Mouse (Mus musculus) G1E-ER4 (cell line): ENCODE results near the gene Mapkbp1. TPM values are rescaled to one million over a fixed set of nuclear protein-coding genes. Genes with fewer than 3 reads are reported as not detected.

Experiments used
- GATA1 ChIP-seq: IDR thresholded peaks from one replicate; pipeline ENCODE4 v1.8.0; 2012; ENCODE audit warnings: low read length, inconsistent platforms
- polyA plus RNA-seq: library from polyadenylated mRNA; stranded (reverse); fragments of >175 nt; gene quantifications from 2 replicates; pipeline ENCODE4 v1.2.3, GENCODE M21; 2012

The Mapkbp1 gene
- polyA plus RNA-seq = 3.2 and 3.5 TPM in 2 replicates

DNA sequence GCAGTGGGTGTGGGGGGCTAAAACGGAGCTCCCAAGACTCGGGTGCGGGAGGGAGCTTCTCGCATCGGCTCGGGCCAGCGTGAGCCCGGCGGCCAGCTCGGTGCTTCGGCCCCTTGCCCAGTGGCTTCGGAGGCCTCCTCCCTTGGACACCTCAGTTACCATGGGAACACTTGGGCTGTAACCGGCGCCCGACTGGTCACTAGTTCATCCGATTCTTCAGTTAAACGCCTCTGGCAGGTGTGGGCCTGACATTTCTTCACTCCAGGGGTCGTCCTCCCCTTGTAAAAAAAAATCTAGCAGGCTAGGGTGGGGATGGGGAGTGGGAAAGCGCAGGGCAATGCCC lies at the start of gene Mapkbp1:
Gene Mapkbp1, plus strand, starts transcription at position 163 of the 343 bp plus-strand sequence.
- TF ChIP-seq GATA1 = no peak

DNA sequence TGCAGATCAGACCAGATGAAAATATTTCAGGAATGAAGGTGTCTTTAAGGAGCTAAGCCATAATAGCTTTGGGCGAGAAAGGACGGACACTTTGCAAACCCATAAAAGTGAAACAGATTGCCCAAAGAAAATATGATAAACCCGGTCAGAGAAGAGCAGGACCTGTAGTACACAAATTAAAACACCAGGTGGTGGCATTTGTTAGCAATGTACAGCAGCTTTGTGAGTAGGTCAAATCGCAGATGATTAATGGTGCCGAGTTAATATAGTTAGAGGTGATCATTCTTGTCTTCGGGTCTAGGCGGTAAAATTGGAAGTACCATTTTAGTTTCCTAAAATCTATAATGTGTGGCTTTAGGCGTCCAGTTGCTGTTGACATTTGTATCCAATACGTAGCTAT lies 1.9 kb upstream of the Mapkbp1 start:
- TF ChIP-seq GATA1 = no peak

DNA sequence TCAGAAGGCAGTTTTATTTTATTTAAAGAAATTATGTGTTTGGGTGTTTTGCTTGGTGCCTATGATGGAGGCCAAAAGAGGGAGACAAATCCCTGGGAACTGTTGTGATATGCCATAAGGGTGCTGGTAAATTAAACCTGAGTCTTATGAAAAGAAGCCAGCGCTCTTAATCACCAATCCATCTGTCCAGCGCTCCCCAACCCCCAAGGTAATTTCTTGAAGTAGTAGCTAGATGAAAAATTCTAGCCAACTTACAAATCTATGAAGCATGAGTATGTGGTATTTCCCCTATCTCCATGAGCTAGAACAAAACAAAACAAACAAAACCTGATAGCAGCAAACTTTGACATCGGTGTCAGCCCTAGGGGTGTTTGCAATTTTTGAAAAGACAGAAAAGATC lies 1.2 kb upstream of the Mapkbp1 start:
- no peak for TF ChIP-seq GATA1

DNA sequence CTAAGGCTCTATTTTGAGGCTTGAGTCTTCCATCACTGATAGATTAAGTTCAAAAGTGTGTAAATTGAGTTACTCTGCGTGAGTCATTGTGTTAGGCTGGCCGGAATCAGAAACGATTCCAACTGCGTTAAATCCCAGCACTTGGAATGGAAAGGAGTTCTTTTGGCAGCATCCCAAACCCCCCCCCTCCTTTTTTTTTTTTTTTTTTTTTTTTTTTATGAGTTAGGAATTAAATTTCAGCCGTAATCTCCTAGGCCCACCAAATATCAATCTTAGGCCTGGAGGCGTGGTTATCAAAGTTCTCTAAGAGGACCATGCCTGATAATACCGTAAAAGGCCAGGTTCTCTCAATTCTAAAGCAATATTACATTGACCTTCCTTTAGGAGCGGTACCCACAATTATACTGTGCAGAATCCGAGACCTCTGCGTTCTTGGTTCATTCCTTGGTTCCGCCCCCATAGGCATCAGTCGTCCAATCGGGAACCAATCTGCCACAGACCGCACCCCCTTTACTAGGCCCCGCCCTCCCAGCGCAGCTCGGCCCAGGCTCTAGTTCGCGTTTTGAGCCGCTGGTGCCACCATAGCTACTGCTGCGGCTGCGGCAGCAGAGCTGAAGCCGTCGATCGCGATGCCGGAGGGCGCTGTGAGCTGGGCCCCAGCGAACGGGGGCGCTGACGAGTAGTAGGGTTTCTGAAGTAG lies 512 bp upstream of the Mapkbp1 start:
- no peak for TF ChIP-seq GATA1

- no peak for TF ChIP-seq GATA1
Observed at GRCm38 (mm10) chr2:119980343-119980986, 8.0 kb downstream of the Mapkbp1 start.

- no peak for TF ChIP-seq GATA1
Observed at GRCm38 (mm10) chr2:119981631-119982030, 9.1 kb downstream of the Mapkbp1 start.

- no peak for TF ChIP-seq GATA1
Observed at GRCm38 (mm10) chr2:119985871-119986270, 13.4 kb downstream of the Mapkbp1 start.

DNA sequence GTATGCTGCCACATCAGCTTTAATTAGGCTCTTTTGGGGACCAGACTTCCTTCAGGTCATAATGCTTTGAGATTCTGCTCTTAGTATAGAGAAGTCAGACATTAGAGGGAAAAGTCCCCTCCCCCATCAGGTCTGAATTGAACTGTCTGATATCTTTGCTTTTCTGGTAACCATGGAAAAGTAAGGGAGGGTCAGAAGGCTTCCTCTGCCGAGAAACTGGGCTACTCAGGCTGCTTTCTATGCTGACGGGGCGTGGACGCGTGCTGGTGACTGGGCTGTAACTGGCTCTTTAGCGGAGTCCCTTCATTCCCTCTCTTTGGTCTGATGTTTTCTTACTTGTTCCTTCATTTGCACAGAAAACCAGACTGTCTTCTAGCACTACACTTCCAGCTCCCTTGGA lies 13.9 kb downstream of the Mapkbp1 start:
- no peak for TF ChIP-seq GATA1

DNA sequence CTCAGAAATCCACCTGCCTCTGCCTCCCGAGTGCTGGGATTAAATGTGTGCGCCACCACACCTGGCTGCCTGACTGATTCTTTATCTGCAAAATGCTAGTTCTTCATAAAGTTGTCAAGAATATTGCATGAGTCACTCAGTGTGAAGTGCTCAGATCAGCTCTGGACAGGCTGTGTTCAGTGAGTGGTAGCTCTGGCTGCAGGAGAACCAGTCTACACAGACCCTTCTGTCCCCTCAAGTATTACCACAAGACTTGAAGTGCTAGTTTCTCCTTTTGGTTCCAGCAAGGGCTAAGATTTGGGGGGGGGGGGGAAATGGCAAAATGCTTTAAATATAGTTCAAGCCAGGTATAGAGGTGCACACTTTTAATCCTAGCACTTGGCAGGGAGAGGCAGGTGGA lies 14.9 kb downstream of the Mapkbp1 start:
- no peak for TF ChIP-seq GATA1

- TF ChIP-seq GATA1 = no peak
Observed at GRCm38 (mm10) chr2:119988952-119989351, 16.5 kb downstream of the Mapkbp1 start.

GRCm38 (mm10) chr2:119990881-119991280 lies 18.4 kb downstream of the Mapkbp1 start:
- TF ChIP-seq GATA1 = no peak

GRCm38 (mm10) chr2:119992349-119992748 lies 19.9 kb downstream of the Mapkbp1 start:
- TF ChIP-seq GATA1 = no peak

DNA sequence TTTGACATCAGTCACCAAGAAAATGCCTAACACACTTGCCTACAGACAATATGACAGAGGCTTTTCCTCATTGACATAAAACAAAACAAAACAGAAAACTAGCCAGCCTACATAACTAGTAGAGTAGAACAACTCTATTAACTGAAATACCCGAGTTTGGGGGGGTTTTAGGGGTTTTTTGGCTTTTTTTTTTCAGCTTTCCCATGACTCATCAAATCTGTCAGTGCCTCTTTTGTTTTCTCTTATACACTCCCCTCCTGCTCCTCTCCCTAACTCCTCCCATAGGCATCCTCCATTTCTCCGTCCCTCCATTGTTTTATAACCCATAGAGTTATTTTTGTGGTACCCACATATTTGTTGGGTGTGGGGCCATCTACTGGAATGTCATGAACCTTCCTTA lies 21.0 kb downstream of the Mapkbp1 start:
- no peak for TF ChIP-seq GATA1

GRCm38 (mm10) chr2:119994839-119995238 lies 22.3 kb downstream of the Mapkbp1 start:
- no peak for TF ChIP-seq GATA1

DNA sequence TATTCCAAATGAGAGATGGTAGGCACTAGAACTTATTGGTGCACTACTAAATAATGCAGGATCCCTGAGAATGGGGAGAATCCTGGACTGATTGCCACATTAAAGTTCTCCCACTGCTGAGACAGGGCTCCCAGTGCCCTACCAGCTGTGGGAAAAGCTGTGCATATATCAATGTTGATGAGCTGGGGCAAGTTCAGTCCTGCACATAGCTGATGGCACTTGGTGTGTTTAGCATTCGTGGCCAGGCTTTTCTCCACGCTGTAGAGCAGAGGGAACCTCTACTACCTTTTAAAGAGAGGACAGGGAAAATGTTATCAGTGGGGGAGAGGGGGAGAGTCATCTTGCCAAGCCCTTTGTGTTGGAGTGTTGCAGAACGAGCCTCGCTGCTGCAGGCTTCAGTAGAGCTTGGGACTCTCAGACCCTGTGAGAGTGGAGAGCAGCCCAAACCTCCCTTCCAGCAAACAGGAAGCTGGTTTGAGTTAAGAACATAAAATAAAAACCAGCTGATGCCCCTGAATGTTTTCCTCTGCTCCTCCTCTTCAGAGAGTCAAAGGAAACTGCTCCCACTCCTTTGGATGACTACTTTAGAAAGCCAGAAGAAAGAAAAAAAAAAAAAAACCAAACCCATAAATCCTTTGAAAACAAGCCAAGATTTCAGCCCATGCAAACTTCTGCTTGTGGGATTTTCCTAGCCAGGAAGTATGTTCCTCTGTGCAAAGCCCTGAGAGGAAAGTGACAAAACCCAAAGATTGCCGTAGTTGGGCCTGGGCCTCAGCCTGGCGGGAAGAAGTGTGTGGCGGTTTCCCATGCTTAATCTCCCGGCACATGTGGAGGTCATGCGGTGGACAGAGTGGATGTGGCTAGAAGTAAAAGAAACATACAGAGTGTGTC lies 23.1 kb downstream of the Mapkbp1 start:
- TF ChIP-seq GATA1 = no peak

DNA sequence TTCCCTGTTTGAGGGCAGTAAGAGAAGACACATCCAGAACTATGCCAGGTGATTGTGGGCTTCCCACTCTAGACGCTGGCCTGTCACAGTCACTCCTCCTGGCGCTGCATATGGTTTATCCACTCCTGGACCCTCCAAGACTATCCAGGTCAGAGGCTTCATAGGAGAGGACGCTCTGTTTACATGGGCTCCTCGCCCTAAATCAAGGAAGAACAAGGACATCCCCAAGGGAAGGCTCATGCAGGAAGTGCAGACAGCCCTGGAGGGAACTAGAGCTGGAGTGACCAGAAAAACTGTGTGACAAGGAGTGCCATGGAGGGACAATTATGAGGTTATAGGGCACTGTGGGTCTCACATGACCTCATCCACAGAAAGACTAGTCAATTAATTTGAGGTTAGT lies 24.9 kb downstream of the Mapkbp1 start:
- no peak for TF ChIP-seq GATA1
